Mouse (Mus musculus) urinary bladder, postnatal 10 days (tissue): ENCODE results near the gene Tmem109.

ENCODE experiments used
- DNase-seq: peaks from one replicate; pipeline ENCODE4 v3.0.0; 2022; ENCODE audit warnings: low spot score

The Tmem109 gene

DNA sequence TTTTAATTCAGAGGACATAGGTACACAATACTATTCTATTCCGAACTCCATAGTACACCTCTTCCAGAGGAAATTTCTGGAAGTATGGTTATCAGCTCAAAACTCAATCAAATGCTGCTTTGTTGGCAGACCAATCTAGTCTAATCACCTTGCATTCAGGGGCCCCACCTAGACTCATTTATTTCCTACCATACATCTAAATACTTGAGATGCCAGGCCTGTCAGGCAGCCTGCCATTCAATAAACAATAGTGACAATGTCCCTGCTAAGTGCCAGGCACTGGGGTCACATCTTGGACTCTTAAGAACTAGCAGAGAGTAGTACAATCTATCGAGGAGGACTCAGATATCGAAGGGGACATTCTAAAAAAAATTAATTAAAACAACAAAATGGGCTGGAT lies 10.4 kb upstream of the Tmem109 start:
- no peak for DNase-seq

DNA sequence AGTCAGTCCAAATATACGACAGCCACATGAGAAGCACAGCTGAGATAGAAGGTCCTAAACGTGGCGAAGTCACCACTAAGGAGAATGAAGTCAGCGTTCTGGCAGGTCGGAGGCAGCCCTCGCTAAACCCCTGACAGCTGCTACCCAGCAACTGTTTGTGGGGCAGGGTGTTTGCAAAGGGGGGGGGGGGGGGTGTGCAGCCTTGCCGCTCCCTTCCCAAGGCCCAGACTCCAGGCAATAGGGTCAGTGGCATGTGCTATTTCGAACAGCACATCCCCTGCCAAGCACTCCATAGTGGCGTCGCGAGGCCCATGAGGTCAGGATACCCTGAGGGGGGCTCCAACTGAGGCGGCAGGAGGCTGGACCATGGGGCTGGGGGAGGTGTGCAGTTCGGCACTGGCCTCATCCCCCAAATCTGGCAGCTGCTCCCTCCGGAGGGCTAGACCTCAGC lies 801 bp downstream of the Tmem109 start:
- no peak for DNase-seq

DNA sequence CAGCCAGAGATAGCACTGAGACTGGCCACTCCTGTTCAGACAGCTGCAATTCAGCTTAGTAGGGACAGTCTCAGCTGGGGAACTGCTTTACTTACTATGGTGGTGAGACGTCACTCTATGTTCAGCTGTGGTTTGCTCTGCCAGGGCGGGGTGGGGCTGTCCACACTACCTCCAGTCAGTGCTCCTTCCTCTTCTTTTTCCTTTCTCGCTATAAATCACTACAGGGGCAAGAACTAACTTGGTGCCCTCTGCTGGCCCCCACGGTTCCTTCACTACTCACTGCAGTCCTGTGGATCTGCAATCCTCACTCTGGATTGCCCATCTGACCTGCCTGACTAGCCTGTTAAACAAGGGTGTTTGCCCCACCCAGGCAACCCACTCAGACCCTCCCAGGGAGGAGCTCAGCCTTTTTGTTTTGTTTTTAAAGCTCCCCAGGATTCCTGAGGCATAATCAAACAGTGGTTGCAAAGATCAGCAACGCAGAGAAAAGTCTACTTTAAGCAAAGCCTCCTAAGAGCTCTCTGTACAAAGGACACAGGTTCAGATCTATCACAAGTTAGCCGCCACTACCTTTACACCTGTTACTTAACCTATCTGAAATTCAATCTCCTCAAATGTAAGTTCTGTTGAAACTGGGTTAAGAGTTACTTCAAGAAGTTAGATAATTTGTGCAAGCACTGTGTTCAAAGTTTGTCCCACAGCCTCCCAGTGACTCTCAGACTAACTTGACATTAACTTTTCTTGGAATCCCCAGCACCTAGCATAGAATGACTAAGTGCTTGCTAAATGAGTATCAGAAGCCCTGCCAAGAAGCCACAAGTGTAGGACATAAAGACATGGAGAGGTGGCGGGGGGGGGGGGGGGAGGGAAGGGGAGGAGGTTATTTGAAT lies 1.5 kb downstream of the Tmem109 start:
- DNase-seq = no peak

DNA sequence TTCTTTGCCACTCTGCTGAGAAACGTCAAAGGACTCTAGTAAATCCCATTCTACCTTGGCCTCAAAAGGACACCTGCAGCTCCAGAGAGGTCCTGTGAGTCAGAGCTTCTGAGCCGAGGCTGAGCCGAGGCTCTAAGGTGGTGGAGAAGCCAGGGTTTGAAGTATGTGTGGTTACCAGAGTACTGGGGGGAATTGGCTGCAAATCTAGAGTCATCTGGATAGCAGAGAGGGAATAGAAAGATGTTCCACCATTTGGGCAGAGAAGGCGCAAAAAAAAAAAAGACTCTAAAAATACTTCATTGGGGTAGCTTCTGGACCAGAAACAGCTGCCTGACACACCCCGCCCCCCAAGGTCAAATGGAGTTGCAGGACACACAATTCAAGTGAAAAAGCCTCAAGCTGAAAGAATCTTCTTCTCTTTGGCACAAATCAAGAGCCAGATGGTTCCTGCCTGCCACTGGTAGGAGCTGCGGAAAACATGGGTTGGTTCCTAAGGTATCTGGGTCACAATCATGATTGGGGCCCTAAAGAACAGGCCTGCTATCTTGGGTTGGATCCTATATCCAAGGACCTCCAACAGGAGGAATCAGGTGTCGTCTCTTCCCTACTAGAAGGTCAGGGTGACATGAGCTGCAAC lies 3.5 kb downstream of the Tmem109 start:
- no peak for DNase-seq

DNA sequence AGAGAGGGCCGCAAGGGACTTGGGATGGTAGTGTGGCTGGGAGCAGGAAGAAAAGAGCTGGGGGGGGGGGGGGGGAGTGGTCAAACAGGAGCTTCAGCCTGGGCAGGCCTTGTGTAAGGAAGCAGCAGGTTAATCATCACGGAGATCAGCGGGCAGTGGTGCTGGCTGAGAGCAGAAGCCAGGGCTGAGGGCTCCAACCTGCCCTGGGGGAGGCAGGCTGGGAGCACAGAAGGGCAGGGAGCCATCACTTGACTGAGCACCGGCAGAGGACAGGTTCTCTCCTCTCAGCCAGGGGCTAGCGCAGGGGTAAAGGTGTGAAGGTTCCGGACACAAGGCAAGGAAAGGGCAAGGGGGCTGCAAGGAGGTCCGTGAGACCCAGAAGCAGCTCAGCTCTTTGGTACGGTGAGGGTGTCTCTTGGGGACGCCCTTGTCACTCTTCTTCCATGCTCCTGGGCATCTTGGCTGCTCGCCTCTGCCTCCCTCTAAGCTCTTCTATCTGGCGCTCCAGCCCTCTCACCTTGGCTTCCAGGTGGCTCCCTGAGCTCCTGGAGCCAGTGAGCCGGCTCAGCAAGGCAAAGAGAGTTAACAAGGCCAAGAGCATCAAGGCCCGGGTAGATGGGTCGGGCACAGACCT lies 10.4 kb downstream of the Tmem109 start:
- no peak for DNase-seq

DNA sequence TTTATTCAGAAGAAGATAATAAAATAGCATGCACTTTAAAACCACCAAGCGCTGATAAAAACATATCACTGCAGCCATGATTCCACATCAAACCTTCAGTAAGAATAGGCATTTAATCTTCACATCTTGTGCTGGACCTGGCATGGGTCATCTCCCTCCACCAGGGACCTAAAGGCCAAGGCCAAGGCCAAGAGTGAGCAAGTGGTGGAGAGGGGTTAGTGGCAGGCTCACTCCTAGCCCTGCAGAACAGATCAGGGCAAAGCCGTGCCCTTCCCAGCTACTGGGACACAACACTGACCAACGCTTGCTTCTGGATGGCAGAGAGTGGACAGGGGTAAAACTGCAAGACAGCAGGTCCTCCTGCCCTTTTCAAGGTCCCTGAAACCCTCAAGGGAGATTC lies 11.1 kb downstream of the Tmem109 start:
- DNase-seq = no peak

DNA sequence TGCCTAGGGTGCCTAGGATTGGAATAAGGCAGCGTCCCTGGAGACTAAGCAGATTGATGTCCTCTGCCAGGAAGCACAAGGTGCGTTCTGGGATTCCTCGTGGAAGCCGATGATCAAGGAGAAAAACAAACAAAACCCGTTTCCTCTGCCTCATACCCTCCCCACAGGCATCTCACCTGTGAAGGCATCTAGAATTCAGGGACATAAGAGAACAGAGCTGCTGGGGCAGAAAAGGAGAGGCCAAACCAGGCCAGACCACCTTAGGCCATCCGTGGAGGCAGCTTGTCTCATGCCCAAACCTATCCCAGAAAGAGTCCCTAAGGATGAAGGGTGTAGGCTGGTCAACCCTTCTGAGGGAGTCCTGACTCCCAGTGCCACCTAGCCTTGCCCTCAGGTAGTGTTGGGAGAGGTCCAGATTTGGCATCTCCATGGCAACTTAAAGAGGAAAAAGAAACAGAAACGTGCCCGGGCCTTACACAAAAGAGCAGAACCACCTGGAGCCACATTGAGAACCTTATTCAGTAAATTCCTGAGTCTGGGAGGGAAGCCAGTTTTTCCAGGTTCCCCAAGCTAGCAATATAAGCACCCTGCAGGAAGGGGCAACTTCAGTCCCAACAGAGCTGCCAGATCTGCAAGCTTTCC lies 11.8 kb downstream of the Tmem109 start, which contains the start of gene Tmem132a:
Tmem132a (minus strand) TSS at position 55 of the 642 bp plus-strand sequence.
- DNase-seq = no peak

DNA sequence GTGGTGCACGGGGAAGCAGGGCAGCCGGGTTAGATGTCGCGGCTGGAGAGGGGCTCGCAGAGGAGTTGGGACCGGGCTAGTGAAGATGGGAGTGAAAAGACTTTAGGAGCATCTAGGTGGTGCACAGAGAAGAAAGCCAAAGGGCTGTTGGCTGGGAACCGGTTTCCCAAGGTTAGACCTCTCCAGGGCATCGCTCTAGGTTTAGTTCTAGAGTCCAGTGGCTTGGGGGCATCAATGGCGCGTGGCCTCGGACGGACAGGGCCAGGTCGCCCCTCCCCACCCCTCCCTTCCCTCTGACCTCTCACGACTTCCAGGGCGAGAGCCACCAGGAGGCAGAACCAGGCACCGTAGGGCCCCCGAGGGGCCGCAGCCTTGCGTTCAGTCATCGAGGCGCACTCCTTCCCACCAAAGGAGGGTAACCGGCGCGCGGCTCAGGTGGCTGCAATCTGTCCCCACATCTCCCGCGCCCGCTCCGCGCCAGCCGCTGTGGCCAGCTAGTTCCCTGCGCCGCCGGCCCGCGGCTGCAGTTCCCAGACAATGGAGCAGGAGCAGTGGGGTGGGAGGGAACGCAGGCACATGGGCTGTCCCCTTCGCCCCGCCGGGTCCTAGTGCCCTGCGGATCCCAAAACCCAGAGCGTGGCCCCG lies 12.4 kb downstream of the Tmem109 start:
- no peak for DNase-seq

DNA sequence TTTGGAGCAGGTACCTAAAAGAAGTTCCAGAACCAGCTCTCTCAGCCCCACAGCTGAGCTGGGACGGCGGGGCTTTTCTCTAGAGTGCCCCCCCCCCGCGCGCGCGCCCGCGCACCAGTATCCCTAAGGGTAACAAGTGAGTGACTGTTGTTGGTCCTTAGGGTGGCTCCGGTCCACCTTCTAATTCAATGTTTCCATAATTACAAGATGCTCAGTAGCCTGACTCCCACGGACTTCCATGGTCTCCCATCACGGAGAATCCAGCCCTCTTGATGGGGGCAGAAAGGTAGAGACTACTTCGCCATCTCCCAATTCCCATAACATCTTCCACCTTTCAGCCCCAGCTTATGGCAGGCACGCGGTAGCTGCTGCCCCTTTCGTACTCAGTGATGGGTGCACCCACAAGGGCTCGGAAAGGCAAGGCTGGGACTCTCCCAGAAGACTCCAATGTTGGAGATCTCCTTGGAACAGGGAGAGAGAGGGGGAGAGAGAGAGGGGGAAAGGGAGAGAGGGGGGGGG lies 13.1 kb downstream of the Tmem109 start:
- no peak for DNase-seq

DNA sequence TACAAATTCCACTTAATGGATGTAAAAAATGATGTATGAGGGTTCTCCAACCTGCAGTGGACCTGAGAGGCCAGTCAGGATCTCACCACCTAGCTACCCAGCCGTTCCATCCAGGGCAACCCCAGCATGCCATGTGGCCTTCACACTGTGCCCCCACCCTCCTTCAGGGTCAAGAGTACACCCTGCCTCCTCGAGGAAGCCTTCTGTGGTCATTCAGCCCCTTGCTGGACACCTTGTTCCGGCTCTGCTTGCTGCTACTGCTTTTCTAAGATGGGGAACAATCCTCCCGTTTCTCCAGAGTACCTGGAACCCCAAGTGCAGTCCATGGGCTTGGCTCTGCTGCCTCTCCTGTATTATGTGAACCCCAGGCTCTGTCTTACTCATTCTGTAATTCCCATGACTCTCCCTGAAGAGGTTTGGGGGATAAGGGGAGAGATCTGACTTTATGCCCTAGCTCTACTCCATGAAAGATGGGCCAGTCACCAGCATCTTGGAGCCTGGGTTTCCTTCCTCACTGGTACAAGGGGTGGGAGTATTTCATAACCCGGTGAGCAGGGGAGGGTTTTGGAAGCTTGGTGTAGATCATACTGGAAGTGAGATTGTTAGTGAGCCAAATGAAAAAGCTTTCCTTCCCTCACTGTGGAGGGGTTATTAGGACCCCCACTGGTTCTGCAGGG lies 13.7 kb downstream of the Tmem109 start:
- DNase-seq = no peak

DNA sequence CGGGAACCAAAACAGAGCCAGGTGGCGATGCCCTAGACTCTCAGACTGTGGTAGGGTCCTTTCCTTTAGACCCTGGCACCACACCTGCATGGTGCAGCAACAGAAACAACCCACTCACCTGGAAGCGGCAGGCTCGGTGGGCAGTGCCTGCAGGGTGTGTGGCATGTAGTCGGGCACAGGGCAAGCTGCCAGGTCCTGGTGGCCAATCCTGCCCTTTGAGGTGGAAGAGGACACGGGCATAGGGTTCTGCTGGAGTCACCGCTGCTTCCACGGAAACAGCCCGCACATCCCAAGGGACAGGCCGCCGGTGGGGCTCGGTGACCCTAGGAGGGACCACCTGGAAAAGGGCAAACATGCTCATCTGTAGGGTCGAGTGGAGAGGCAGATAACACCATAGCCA lies 15.4 kb downstream of the Tmem109 start:
- no peak for DNase-seq

DNA sequence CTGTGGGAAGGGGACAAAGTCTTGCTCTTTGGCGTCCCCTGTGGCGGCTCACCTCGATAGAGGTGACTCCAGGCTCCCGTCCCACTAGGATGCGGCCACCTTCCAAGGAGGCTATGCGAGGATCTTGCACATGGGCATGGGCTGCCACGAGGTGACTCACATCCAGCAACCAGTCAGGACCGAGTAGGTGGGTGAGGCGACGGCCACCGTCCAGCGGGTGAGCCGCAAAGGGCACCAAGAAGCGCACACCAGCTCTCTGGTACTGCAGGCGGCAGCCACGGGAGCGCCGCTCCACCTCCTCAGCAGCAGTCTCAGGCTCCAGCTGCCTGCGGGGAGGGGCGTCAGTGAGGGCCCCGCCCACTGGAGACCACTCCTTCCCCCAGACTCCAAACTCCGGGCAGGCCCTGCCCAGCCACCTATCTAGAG lies 21.7 kb downstream of the Tmem109 start:
- DNase-seq = no peak

DNA sequence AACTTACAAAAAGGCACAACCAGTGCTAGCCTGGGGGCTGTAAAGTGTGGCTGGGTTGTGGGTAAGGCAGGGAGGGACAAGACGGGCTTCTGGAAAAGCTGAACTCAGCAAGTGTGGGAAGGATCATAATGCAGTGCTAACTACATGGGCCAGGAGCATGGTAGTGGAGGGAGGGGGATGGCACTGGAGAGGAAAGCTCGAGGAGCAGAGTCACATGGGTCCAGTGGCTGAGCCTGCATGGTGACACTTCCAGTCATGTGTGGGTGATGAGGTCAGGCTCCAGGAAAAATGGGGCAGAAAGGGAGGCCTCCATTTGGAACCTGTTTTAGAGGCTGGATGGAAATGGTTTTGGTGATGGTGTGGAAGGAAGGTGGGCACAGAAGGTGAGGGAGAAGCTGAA lies 25.3 kb downstream of the Tmem109 start:
- no peak for DNase-seq

DNA sequence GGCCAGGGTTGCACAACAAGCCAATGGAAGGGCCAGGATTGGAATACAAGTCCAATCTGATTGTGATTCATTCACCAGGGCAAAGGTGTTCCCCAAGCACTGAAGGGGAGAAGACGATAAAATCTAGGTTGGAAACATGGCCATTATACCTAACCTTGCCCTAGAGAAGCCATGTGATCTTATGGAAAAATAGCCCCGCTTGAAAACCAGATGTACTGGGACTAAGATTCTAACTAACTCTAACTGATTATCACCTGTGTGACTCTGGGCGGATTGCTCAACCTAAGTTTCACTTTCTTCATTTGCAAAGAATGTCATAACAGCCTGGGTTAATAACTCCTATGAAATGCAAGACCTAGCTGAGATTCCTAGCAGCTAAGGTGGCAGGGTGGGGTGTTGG lies 26.4 kb downstream of the Tmem109 start:
- no peak for DNase-seq

DNA sequence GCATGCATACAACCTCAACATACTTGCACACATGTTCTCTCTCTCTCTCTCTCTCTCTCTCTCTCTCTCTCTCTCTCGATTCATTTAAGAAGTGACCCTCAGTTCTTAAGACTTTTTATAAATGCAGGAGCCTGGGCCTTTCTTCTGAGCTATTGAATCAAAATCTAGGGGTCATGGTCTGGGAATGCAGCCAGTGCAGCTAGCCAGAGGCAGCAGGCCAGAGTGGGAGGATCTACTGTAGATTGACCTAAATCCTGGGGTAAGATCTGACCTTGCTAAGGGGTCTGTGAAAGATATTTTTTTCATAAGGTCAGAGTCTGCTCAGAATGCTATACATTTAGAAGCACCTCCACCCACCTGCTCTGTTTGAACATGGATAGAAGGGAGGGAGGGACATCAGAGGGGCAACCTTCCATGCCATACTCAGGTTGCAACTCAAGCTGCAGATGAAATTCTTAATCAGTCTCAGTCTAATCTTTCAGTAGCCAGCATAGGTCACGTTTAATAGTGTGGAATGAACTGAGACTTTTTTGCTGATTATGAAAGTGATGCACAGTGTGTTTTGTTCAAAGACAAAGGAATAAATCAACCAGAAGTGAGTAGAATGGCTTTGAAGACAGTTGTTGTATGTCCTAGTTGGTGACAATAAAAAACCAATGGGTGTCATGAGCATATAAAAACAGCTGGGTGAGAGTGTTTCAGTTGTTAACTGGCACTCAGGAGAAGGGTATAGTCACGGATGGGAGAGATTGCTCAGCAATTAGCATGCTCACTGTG lies 34.3 kb downstream of the Tmem109 start:
- no peak for DNase-seq

DNA sequence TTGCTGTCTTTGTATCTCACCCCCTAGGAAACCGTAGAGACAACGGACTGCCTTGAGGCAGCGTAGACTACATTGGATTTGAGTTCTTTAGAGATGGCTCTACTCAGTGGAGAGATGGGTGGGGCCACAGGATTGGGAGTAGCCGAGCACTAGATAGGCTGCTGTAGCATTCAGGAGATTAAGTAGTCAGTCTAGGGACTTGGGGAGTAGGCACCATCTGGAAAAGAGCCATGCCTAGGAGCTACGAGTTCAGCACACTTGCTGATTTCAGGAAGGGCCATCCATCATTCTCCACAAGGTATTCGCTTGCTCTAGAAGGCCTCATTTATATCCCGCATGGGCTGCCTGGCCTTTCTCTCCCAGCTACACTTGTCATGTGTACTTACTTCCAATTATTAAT lies 35.7 kb downstream of the Tmem109 start:
- no peak for DNase-seq

DNA sequence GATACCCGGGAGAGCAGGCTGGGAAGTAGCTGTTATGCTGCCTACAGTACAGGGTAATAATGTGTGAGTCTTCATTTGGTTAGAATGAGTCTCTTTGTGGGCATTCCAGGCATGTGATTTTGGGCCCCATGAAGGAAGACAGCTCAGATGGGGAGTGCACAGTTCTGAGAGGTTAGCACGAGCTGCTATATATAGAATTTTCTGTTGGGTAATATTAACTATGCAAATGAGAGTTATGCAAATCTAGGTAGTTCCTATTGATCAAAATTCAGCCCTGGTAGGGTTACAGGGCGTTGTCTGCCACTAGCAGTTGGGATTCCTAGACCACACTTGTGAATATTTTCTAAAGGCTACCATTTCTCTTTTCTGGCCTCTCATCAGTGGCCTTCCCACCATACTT lies 36.3 kb downstream of the Tmem109 start:
- DNase-seq = no peak

DNA sequence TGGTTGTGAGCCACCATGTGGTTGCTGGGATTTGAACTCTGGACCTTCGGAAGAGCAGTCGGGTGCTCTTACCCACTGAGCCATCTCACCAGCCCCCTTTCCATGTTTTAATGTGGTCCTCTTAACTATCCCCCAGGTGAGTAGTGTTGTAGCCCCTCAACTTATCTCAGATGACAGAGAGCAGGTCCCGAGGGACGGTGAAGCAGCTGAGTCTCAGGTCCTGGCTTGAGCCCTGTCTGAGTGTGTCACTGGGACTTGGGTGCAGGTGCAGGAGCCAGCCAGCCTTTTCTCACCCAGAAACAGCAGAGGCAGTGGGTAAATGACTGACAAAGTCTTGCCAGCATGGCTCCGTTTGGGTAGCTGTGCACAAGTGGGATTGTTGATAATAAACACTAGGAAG lies 37.6 kb downstream of the Tmem109 start:
- no peak for DNase-seq

DNA sequence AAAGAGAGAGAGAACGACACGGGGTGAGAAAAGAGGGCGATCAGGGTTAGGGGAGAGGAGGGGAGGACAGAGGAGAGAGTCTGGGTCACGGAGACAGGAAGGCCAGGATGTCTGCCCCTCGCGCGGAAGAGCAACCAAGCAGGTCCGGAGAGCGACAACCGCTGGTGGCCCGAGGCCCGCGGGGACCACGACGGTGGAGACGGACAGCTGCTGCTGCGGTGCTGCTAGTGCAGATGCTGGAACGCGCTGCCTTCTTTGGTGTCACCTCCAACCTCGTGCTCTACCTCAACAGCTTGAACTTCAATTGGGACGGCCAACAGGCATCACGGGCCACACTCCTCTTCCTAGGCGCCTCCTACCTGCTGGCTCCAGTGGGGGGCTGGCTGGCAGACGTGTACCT lies 38.9 kb downstream of the Tmem109 start:
- no peak for DNase-seq
